Mouse (Mus musculus): ENCODE measurements around the gene Syt12. TPM values are rescaled to one million over a fixed set of nuclear protein-coding genes. Genes with fewer than 3 reads are reported as not detected.

Gene Syt12
- polyA plus RNA-seq, 1 experiment from 2014 or later = 0.27 TPM

GRCm38 (mm10) chr19:4480041-4480440 is 2.8 kb upstream of the Syt12 start:
- Histone ChIP-seq H3K4me2 (no peak overlapping the region), H3K36me3 (ENCODE audit: control insufficient read depth, insufficient read depth, low read length) (no peaks in the 10 kb centered on the region), H3K27me3 (replicated peaks; ENCODE audit: control insufficient read depth, insufficient read depth, low read length) (peaks cover 42% of the 10 kb centered on the region), H3K9ac (ENCODE audit: low read depth, low read length) (no peak overlapping the region), H3K4me1 (replicated peaks; ENCODE audit: control insufficient read depth, insufficient read depth, low read length) (0 out of 2 replicates have a peak, but pooled peaks cover 2% of the 10 kb centered on the region), H3K4me3 (ENCODE audit: low read depth, low read length) (no peak overlapping the region), H3K27ac (ENCODE audit: low read depth, low read length) (no peak overlapping the region), H3K9me3 (ENCODE audit: control insufficient read depth, low read length) (no peaks in the 10 kb centered on the region)
- WGBS = 79% methylated on average over 2 of the region's 2 CpGs
- DNase-seq (ENCODE audit: low spot score) (no peak), ATAC-seq (replicated peaks; ENCODE audit: low FRiP score) (no peak)

GRCm38 (mm10) chr19:4478190-4478516 is 906 bp upstream of the Syt12 start:
- Histone ChIP-seq H3K27ac (ENCODE audit: low read depth, low read length) (no peak overlapping the region), H3K27me3 (replicated peaks; ENCODE audit: control insufficient read depth, insufficient read depth, low read length) (peaks cover 57% of the 10 kb centered on the region), H3K4me1 (replicated peaks; ENCODE audit: control insufficient read depth, insufficient read depth, low read length) (0 out of 2 replicates have a peak, but pooled peaks cover 2% of the 10 kb centered on the region), H3K9me3 (ENCODE audit: control insufficient read depth, low read length) (no peaks in the 10 kb centered on the region), H3K9ac (ENCODE audit: low read depth, low read length) (no peak overlapping the region), H3K36me3 (ENCODE audit: control insufficient read depth, insufficient read depth, low read length) (no peaks in the 10 kb centered on the region), H3K4me2 (0 out of 2 replicates have a peak overlapping the region, but pooled peaks have one; percentile 9), H3K4me3 (ENCODE audit: low read depth, low read length) (no peak overlapping the region)
- DNase-seq (ENCODE audit: low spot score) (no peak), ATAC-seq (replicated peaks; ENCODE audit: low FRiP score) (no peak)
- WGBS = 33% methylated on average over 1 of the region's 1 CpGs

GRCm38 (mm10) chr19:4476601-4477257 is 518 bp downstream of the Syt12 start:
- Histone ChIP-seq H3K36me3 (ENCODE audit: control insufficient read depth, insufficient read depth, low read length) (no peaks in the 10 kb centered on the region), H3K9me3 (ENCODE audit: control insufficient read depth, low read length) (no peaks in the 10 kb centered on the region), H3K4me3 (ENCODE audit: low read depth, low read length) (peak overlapping the region; percentile 52), H3K27ac (ENCODE audit: low read depth, low read length) (no peak overlapping the region), H3K9ac (ENCODE audit: low read depth, low read length) (peak overlapping the region; percentile 46; the same call in 1 of the 2 replicates), H3K27me3 (replicated peaks; ENCODE audit: control insufficient read depth, insufficient read depth, low read length) (peaks cover 57% of the 10 kb centered on the region), H3K4me1 (replicated peaks; ENCODE audit: control insufficient read depth, insufficient read depth, low read length) (0 out of 2 replicates have a peak, but pooled peaks cover 2% of the 10 kb centered on the region), H3K4me2 (peak overlapping the region; percentile 80)
- DNase-seq (ENCODE audit: low spot score) = peak; percentile 55
- ATAC-seq (replicated peaks; ENCODE audit: low FRiP score) = 0 out of 2 replicates have a peak, but pooled peaks have one; percentile 12
- 1% methylated on average over 65 of the region's 70 CpGs for WGBS

- WGBS = 61% methylated on average over 11 of the region's 11 CpGs
- Histone ChIP-seq H3K27me3 (replicated peaks; ENCODE audit: control insufficient read depth, insufficient read depth, low read length) (peaks cover 57% of the 10 kb centered on the region), H3K4me1 (replicated peaks; ENCODE audit: control insufficient read depth, insufficient read depth, low read length) (0 out of 2 replicates have a peak, but pooled peaks cover 2% of the 10 kb centered on the region), H3K27ac (ENCODE audit: low read depth, low read length) (no peak overlapping the region), H3K4me3 (ENCODE audit: low read depth, low read length) (no peak overlapping the region), H3K9me3 (ENCODE audit: control insufficient read depth, low read length) (no peaks in the 10 kb centered on the region), H3K9ac (ENCODE audit: low read depth, low read length) (no peak overlapping the region), H3K4me2 (no peak overlapping the region), H3K36me3 (ENCODE audit: control insufficient read depth, insufficient read depth, low read length) (no peaks in the 10 kb centered on the region)
- ATAC-seq (replicated peaks; ENCODE audit: low FRiP score) = no peak
- no peak for DNase-seq (ENCODE audit: low spot score)
Observed at GRCm38 (mm10) chr19:4475224-4475925, 1.9 kb downstream of the Syt12 start.

GRCm38 (mm10) chr19:4474739-4475138 is 2.5 kb downstream of the Syt12 start:
- H3K4me1 ChIP-seq (replicated peaks; ENCODE audit: control insufficient read depth, insufficient read depth, low read length) = 0 out of 2 replicates have a peak, but pooled peaks cover 2% of the 10 kb centered on the region
- H3K9ac ChIP-seq (ENCODE audit: low read depth, low read length) = no peak overlapping the region
- ATAC-seq (replicated peaks; ENCODE audit: low FRiP score) (no peak), DNase-seq (ENCODE audit: low spot score) (no peak)
- no peak overlapping the region for H3K4me2 ChIP-seq
- H3K9me3 ChIP-seq (ENCODE audit: control insufficient read depth, low read length) = no peaks in the 10 kb centered on the region
- no peaks in the 10 kb centered on the region for H3K36me3 ChIP-seq (ENCODE audit: control insufficient read depth, insufficient read depth, low read length)
- H3K27ac ChIP-seq (ENCODE audit: low read depth, low read length) = no peak overlapping the region
- no peak overlapping the region for H3K4me3 ChIP-seq (ENCODE audit: low read depth, low read length)
- H3K27me3 ChIP-seq (replicated peaks; ENCODE audit: control insufficient read depth, insufficient read depth, low read length) = peaks cover 57% of the 10 kb centered on the region
- 39% methylated on average over 3 of the region's 3 CpGs for WGBS

GRCm38 (mm10) chr19:4473549-4473948 is 3.7 kb downstream of the Syt12 start:
- H3K4me1 ChIP-seq (replicated peaks; ENCODE audit: control insufficient read depth, insufficient read depth, low read length) = 0 out of 2 replicates have a peak, but pooled peaks cover 2% of the 10 kb centered on the region
- DNase-seq (ENCODE audit: low spot score) = no peak
- WGBS = 87% methylated on average over 5 of the region's 5 CpGs
- H3K36me3 ChIP-seq (ENCODE audit: control insufficient read depth, insufficient read depth, low read length) = no peaks in the 10 kb centered on the region
- H3K9ac ChIP-seq (ENCODE audit: low read depth, low read length) = no peak overlapping the region
- no peak overlapping the region for H3K27ac ChIP-seq (ENCODE audit: low read depth, low read length)
- H3K4me3 ChIP-seq (ENCODE audit: low read depth, low read length) = no peak overlapping the region
- H3K9me3 ChIP-seq (ENCODE audit: control insufficient read depth, low read length) = no peaks in the 10 kb centered on the region
- ATAC-seq (replicated peaks; ENCODE audit: low FRiP score) = no peak
- peaks cover 48% of the 10 kb centered on the region for H3K27me3 ChIP-seq (replicated peaks; ENCODE audit: control insufficient read depth, insufficient read depth, low read length)
- H3K4me2 ChIP-seq = no peak overlapping the region

GRCm38 (mm10) chr19:4468363-4468762 is 8.9 kb downstream of the Syt12 start:
- 31% methylated on average over 5 of the region's 5 CpGs for WGBS
- no peaks in the 10 kb centered on the region for H3K9me3 ChIP-seq (ENCODE audit: control insufficient read depth, low read length)
- no peaks in the 10 kb centered on the region for H3K36me3 ChIP-seq (ENCODE audit: control insufficient read depth, insufficient read depth, low read length)
- H3K4me1 ChIP-seq (replicated peaks; ENCODE audit: control insufficient read depth, insufficient read depth, low read length) = no peaks in the 10 kb centered on the region
- no peak for ATAC-seq (replicated peaks; ENCODE audit: low FRiP score)
- 0 out of 2 replicates have a peak, but pooled peaks cover 2% of the 10 kb centered on the region for H3K27me3 ChIP-seq (replicated peaks; ENCODE audit: control insufficient read depth, insufficient read depth, low read length)
- H3K27ac ChIP-seq (ENCODE audit: low read depth, low read length) = no peak overlapping the region
- H3K4me2 ChIP-seq = no peak overlapping the region
- DNase-seq (ENCODE audit: low spot score) = no peak
- no peak overlapping the region for H3K4me3 ChIP-seq (ENCODE audit: low read depth, low read length)
- H3K9ac ChIP-seq (ENCODE audit: low read depth, low read length) = no peak overlapping the region

- Histone ChIP-seq H3K4me1 (replicated peaks; ENCODE audit: control insufficient read depth, insufficient read depth, low read length) (no peaks in the 10 kb centered on the region), H3K27ac (ENCODE audit: low read depth, low read length) (no peak overlapping the region), H3K36me3 (ENCODE audit: control insufficient read depth, insufficient read depth, low read length) (no peaks in the 10 kb centered on the region), H3K4me3 (ENCODE audit: low read depth, low read length) (no peak overlapping the region), H3K9ac (ENCODE audit: low read depth, low read length) (no peak overlapping the region), H3K9me3 (ENCODE audit: control insufficient read depth, low read length) (no peaks in the 10 kb centered on the region), H3K4me2 (no peak overlapping the region), H3K27me3 (replicated peaks; ENCODE audit: control insufficient read depth, insufficient read depth, low read length) (no peaks in the 10 kb centered on the region)
- 65% methylated on average over 4 of the region's 4 CpGs for WGBS
- DNase-seq (ENCODE audit: low spot score) (no peak), ATAC-seq (replicated peaks; ENCODE audit: low FRiP score) (no peak)
Observed at GRCm38 (mm10) chr19:4464666-4465065, 12.6 kb downstream of the Syt12 start.

Measured in liver, embryonic 11.5 days (tissue).